Mouse (Mus musculus) monocyte, adult 5-6 weeks (primary cell): ENCODE results near the gene Olfr1297. TPM values are rescaled to one million over a fixed set of nuclear protein-coding genes. Genes with fewer than 3 reads are reported as not detected.

ENCODE experiments used
- ATAC-seq: fragments of 153-309, 156-312 bp; replicated peaks from 2 replicates; pipeline ENCODE4 v1.8.0; 2017; ENCODE audit warnings: mild to moderate bottlenecking; ENCODE audit not compliant: low TSS enrichment, insufficient number of reproducible peaks, severe bottlenecking, poor library complexity, low FRiP score
- total RNA-seq: library from RNA; stranded (forward); fragments of 200-1000, 200-491, 200-594 nt; gene quantifications from 3 replicates; pipeline ENCODE4 v1.2.3, GENCODE M21; 2017

The Olfr1297 gene
- total RNA-seq = 0.10 TPM in 1 of 3 replicates, not detected in the others

DNA sequence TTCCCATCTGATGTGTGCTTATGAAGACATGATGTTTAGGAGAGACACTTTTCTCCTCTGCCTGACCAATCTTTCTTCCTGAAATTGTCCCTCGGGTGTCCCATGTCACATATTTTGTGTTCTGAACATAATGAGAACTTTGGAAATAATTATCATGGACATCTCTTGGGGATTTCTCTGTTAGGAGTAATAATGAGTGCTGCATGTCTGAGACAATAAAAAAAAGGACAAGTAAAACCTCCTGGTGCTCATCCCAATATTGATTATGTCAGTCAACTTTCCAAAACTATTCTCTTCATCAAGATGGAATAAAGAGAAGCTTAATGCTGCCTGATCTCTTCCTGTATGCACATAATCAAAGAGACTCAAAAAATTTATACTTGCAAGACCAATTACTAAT is at the start of gene Olfr1297:
Gene Olfr1297, minus strand, starts transcription at position 101 of the 400 bp plus-strand sequence.
- no peak for ATAC-seq

DNA sequence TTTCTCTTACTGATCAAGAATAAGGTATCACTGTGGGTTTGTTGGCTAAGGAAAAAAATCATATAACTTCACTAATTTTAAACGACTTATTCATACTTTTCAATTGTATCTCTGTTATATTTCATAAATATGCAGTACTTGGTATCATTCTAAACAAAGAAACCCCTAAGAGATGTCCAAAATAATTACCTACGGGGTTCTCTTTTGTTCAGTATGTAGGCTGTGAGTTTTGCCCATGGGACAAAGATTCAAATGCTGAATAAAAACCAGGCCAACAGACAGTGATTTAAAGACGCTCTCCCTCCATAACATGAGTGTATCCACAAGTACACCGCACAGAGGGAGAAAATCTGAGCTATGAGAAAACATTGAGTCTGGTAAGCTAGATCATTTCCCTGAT is 34.8 kb upstream of the Olfr1297 start, which contains the start of gene Olfr1299:
Gene Olfr1299, plus strand, starts transcription at position 301 of the 400 bp plus-strand sequence.
- no peak for ATAC-seq

DNA sequence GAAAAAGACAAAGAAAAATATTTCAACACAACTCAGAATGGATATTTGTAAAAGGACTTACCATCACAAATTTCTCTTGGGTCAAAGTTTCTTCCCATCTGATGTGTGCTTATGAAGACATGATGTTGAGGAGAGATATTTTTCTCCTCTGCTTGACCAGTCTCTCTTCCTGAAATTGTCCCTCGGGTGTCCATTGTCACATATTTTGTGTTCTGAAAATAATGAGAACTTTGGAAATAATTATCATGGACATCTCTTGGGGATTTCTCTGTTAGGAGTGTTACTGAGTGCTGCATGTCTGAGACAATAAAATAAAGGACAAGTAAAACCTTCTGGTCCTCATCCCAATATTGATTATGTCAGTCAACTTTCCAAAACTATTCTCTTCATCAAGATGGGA is 22.8 kb upstream of the Olfr1297 start, which contains the start of gene Olfr1298:
Gene Olfr1298, minus strand, starts transcription at position 101 of the 400 bp plus-strand sequence.
- ATAC-seq = no peak

DNA sequence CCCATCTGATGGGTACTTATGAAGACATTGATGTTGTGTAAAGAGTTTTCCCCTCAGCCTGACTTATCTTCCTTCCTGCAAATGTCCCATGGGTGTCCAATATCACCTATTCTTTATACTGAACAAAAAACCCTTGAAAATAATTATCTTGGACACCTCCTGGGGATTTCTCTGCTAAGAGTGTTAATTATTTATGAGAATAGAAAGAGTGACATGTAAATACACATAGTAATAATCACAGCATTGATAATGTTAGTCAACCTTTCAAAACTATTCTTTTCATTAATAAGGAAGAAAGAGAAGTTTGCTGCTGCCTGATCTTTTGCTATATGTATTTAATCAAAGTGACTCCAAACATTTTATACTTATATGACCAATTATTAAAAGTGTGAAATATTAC is 56.7 kb downstream of the Olfr1297 start, which contains the start of gene Olfr1295:
Gene Olfr1295, minus strand, starts transcription at position 101 of the 400 bp plus-strand sequence.
- ATAC-seq = no peak

Other genes with a start within 250 kb of the Olfr1297 start
- gene Olfr1286, start 203.4 kb downstream of the Olfr1297 start, total RNA-seq = not detected in 3 replicates
- not detected in 3 replicates for gene Olfr1287, start 177.4 kb downstream of the Olfr1297 start, total RNA-seq
- not detected in 3 replicates for gene Olfr1288, start 152.4 kb downstream of the Olfr1297 start, total RNA-seq
- gene Olfr1289, start 145.7 kb downstream of the Olfr1297 start, total RNA-seq = not detected in 3 replicates
- gene Olfr1290, start 132.7 kb downstream of the Olfr1297 start, total RNA-seq = not detected in 3 replicates
- not detected in 3 replicates for gene Olfr1291-ps1, start 129.3 kb downstream of the Olfr1297 start, total RNA-seq
- gene Olfr1293-ps, start 101.3 kb downstream of the Olfr1297 start, total RNA-seq = not detected in 3 replicates
- not detected in 3 replicates for gene Olfr1294, start 86.2 kb downstream of the Olfr1297 start, total RNA-seq
- not detected in 3 replicates for gene Olfr1295, start 56.8 kb downstream of the Olfr1297 start, total RNA-seq
- gene Olfr1298, start 22.7 kb upstream of the Olfr1297 start, total RNA-seq = not detected in 3 replicates
- not detected in 3 replicates for gene Olfr1299, start 34.9 kb upstream of the Olfr1297 start, total RNA-seq
- 0.29 TPM in 1 of 3 replicates, not detected in the others for gene Olfr1301, start 124.5 kb upstream of the Olfr1297 start, total RNA-seq
- not detected in 3 replicates for gene Olfr1302, start 150.9 kb upstream of the Olfr1297 start, total RNA-seq
- not detected in 3 replicates for gene Olfr1303, start 193.8 kb upstream of the Olfr1297 start, total RNA-seq